Comparison of ENCODE assay signal across 9 mouse cellular contexts in genomic region chr11:32857418-32857879, GRCm38 (mm10). TPM values are rescaled to one million over a fixed set of nuclear protein-coding genes. Genes with fewer than 3 reads are reported as not detected.
DNase-seq lines count a peak whose midpoint lies in the region; ATAC-seq and TF ChIP-seq lines count a peak whose summit lies in the region.
"Had no signal": no experiment of that assay in that cellular context is flagged by ENCODE, and none has a peak within 500 bp of the region (broad histone marks: within the 10 kb centered on the region; RNA-seq: fewer than 3 reads in every experiment).

No protein-coding gene starts in this region.

- H3K36me3 ChIP-seq in forebrain, embryonic 14.5 days (ENCODE audit: control insufficient read depth, insufficient read depth, low read length) = no peaks in the 10 kb centered on the region
- H3K36me3 ChIP-seq in forebrain, embryonic 15.5 days = no peaks in the 10 kb centered on the region
- no peaks in the 10 kb centered on the region for H3K36me3 ChIP-seq in midbrain, postnatal 0 days (ENCODE audit: insufficient read depth, low read length)
- H3K36me3 ChIP-seq in midbrain, embryonic 13.5 days = no peaks in the 10 kb centered on the region
- no peaks in the 10 kb centered on the region for H3K36me3 ChIP-seq in hindbrain, postnatal 0 days (ENCODE audit: insufficient read depth, low read length)

- H3K9ac ChIP-seq in forebrain, embryonic 14.5 days (ENCODE audit: low read length) = no peak overlapping the region
- H3K9ac ChIP-seq in forebrain, embryonic 15.5 days (replicated peaks) = no peak overlapping the region
- H3K9ac ChIP-seq in midbrain, postnatal 0 days (replicated peaks; ENCODE audit: low read length, poor library complexity, severe bottlenecking) = no peak overlapping the region
- no peak overlapping the region for H3K9ac ChIP-seq in midbrain, embryonic 13.5 days (replicated peaks)
- no peak overlapping the region for H3K9ac ChIP-seq in hindbrain, postnatal 0 days (replicated peaks; ENCODE audit: low read length)

- H3K4me1 ChIP-seq in forebrain, embryonic 14.5 days (ENCODE audit: control insufficient read depth, insufficient read depth, low read length) = no peaks in the 10 kb centered on the region
- H3K4me1 ChIP-seq in forebrain, embryonic 15.5 days = peaks cover 4% of the 10 kb centered on the region
- no peaks in the 10 kb centered on the region for H3K4me1 ChIP-seq in midbrain, postnatal 0 days (ENCODE audit: insufficient read depth, low read length)
- H3K4me1 ChIP-seq in midbrain, embryonic 13.5 days (replicated peaks) = peaks cover 6% of the 10 kb centered on the region
- peaks cover 5% of the 10 kb centered on the region; the same call in 1 of the 2 replicates for H3K4me1 ChIP-seq in hindbrain, postnatal 0 days (ENCODE audit: insufficient read depth, low read length)

- H3K27ac ChIP-seq in forebrain, embryonic 14.5 days (ENCODE audit: low read depth, low read length) = no peak overlapping the region
- H3K27ac ChIP-seq in forebrain, embryonic 15.5 days (replicated peaks) = no peak overlapping the region
- H3K27ac ChIP-seq in midbrain, postnatal 0 days (ENCODE audit: low read depth, low read length) = no peak overlapping the region
- H3K27ac ChIP-seq in midbrain, embryonic 13.5 days = no peak overlapping the region
- 0 out of 2 replicates have a peak overlapping the region, but pooled peaks have one; percentile 8 for H3K27ac ChIP-seq in hindbrain, postnatal 0 days

- H3K27me3 ChIP-seq in forebrain, embryonic 14.5 days (replicated peaks; ENCODE audit: control insufficient read depth, insufficient read depth, low read length) = no peaks in the 10 kb centered on the region
- H3K27me3 ChIP-seq in forebrain, embryonic 15.5 days = no peaks in the 10 kb centered on the region
- H3K27me3 ChIP-seq in midbrain, postnatal 0 days (ENCODE audit: insufficient read depth, low read length) = no peaks in the 10 kb centered on the region
- H3K27me3 ChIP-seq in midbrain, embryonic 13.5 days = no peaks in the 10 kb centered on the region; the same call in 1 of the 2 replicates
- no peaks in the 10 kb centered on the region for H3K27me3 ChIP-seq in hindbrain, postnatal 0 days (ENCODE audit: insufficient read depth, low read length)

- H3K4me2 ChIP-seq in forebrain, embryonic 14.5 days (ENCODE audit: low read length) = no peak overlapping the region
- no peak overlapping the region for H3K4me2 ChIP-seq in forebrain, embryonic 15.5 days (replicated peaks)
- H3K4me2 ChIP-seq in midbrain, postnatal 0 days (ENCODE audit: low read depth, low read length, poor library complexity, severe bottlenecking) = no peak overlapping the region
- H3K4me2 ChIP-seq in midbrain, embryonic 13.5 days (replicated peaks) = no peak overlapping the region
- no peak overlapping the region for H3K4me2 ChIP-seq in hindbrain, postnatal 0 days (ENCODE audit: low read depth, low read length)

- no peaks in the 10 kb centered on the region for H3K9me3 ChIP-seq in forebrain, embryonic 14.5 days (replicated peaks; ENCODE audit: control insufficient read depth, low read length)
- no peaks in the 10 kb centered on the region for H3K9me3 ChIP-seq in forebrain, embryonic 15.5 days
- H3K9me3 ChIP-seq in midbrain, postnatal 0 days (ENCODE audit: low read length) = no peaks in the 10 kb centered on the region
- no peaks in the 10 kb centered on the region for H3K9me3 ChIP-seq in midbrain, embryonic 13.5 days
- no peaks in the 10 kb centered on the region for H3K9me3 ChIP-seq in hindbrain, postnatal 0 days (ENCODE audit: low read length)

- peak; percentile 14 for DNase-seq in forebrain, embryonic 14.5 days (ENCODE audit: low spot score)
- DNase-seq in midbrain, postnatal 0 days (ENCODE audit: low spot score) = peak; percentile 51
- DNase-seq in hindbrain, postnatal 0 days (ENCODE audit: low spot score) = peak; percentile 58
- DNase-seq in testis, postnatal 14 days (ENCODE audit: low spot score) = peak; percentile 78
- no peak for DNase-seq in left cerebral cortex, adult 11 months (ENCODE audit: low spot score)
- DNase-seq in thymus, postnatal 36 days = no peak

- TF ChIP-seq CTCF in midbrain, postnatal 0 days (IDR thresholded peaks at IDR 0.05) = no peak
- TF ChIP-seq CTCF in hindbrain, postnatal 0 days (IDR thresholded peaks at IDR 0.05; ENCODE audit: low read depth) = no peak

- no peak overlapping the region for H3K4me3 ChIP-seq in forebrain, embryonic 14.5 days (ENCODE audit: low read depth, low read length)
- H3K4me3 ChIP-seq in forebrain, embryonic 15.5 days = no peak overlapping the region
- no peak overlapping the region for H3K4me3 ChIP-seq in midbrain, postnatal 0 days (ENCODE audit: low read depth, low read length)
- no peak overlapping the region for H3K4me3 ChIP-seq in midbrain, embryonic 13.5 days (replicated peaks)
- no peak overlapping the region for H3K4me3 ChIP-seq in hindbrain, postnatal 0 days (ENCODE audit: low read length)

- WGBS in forebrain, embryonic 14.5 days = 48% methylated on average over 8 of the region's 8 CpGs
- WGBS in forebrain, embryonic 15.5 days = 27% methylated on average over 8 of the region's 8 CpGs
- 32% methylated on average over 8 of the region's 8 CpGs for WGBS in midbrain, postnatal 0 days
- 45% methylated on average over 8 of the region's 8 CpGs for WGBS in midbrain, embryonic 13.5 days
- WGBS in hindbrain, postnatal 0 days = 19% methylated on average over 8 of the region's 8 CpGs

- no peak for ATAC-seq in forebrain, embryonic 14.5 days
- ATAC-seq in forebrain, embryonic 15.5 days (replicated peaks) = no peak
- no peak for ATAC-seq in midbrain, postnatal 0 days (ENCODE audit: low FRiP score)
- no peak for ATAC-seq in midbrain, embryonic 13.5 days
- peak; percentile 65 for ATAC-seq in hindbrain, postnatal 0 days

RNA-seq across cellular contexts. Expression of gene Smim23, which starts 33.0 kb away (rescaled TPM):
- not detected in 2 replicates for polyA plus RNA-seq in forebrain, embryonic 14.5 days (2014; fragmentation: Nextera tagmentation; extraction: Ambion mirVana)
- polyA plus RNA-seq in forebrain, embryonic 15.5 days (2015; fragmentation: Nextera tagmentation; extraction: Ambion mirVana) = not detected in 2 replicates
- total RNA-seq in midbrain, postnatal 0 days (2014; rRNA removed) = not detected in 2 replicates
- polyA plus RNA-seq in midbrain, postnatal 0 days (2015; fragmentation: Nextera tagmentation; extraction: Ambion mirVana) = not detected in 2 replicates
- polyA plus RNA-seq in midbrain, embryonic 13.5 days (2015; fragmentation: Nextera tagmentation; extraction: Ambion mirVana) = not detected in 2 replicates
- total RNA-seq in hindbrain, postnatal 0 days (2014; rRNA removed) = not detected in 2 replicates
- not detected in 2 replicates for polyA plus RNA-seq in hindbrain, postnatal 0 days (2015; fragmentation: Nextera tagmentation; extraction: Ambion mirVana)
- total RNA-seq: left cerebral cortex, postnatal 25 days had no signal

Comparison
In these comparisons a context has a peak if more than half of its experiments do, and no peak if none do; other contexts are left out.
1. DNase-seq: peak in forebrain, embryonic 14.5 days (single experiment), midbrain, postnatal 0 days (single experiment), hindbrain, postnatal 0 days (single experiment) and testis, postnatal 14 days (single experiment); none in left cerebral cortex, adult 11 months (single experiment) and thymus, postnatal 36 days (0 of 2).